Comparison of ENCODE assay signal across 12 mouse cellular contexts in the genomic region with DNA sequence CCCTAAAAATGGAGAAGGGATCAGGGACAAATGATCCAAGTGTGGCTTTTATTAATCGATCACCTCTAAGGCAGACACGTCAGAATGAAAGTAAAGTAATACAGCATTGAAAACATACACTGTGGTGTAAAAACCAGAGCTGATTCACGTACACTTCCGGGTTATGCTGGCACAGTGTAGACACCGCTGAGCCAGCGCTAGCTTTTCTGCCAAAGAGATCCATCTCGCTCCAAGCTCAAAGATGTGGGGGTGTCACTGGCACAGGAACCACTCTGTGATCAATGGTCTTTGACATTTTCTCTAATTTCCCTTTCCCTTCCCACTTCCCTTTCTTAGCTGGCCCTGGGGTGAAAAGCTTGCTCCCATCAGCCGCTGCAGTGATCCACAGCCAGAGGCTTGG.
DNase-seq lines count a peak whose midpoint lies in the region; ATAC-seq lines count a peak whose summit lies in the region.
"Had no signal": no experiment of that assay in that cellular context is flagged by ENCODE, and none has a peak within 500 bp of the region (broad histone marks: within the 10 kb centered on the region; RNA-seq: fewer than 3 reads in every experiment).

No protein-coding gene starts in this region.

- 69% methylated on average over 8 of the region's 8 CpGs for WGBS in forebrain, embryonic 14.5 days
- 72% methylated on average over 8 of the region's 8 CpGs for WGBS in hindbrain, embryonic 11.5 days
- 58% methylated on average over 8 of the region's 8 CpGs for WGBS in midbrain, embryonic 16.5 days

- peak; percentile 52; the same call in 1 of the 2 replicates for ATAC-seq in forebrain, embryonic 14.5 days
- ATAC-seq in hindbrain, embryonic 11.5 days (ENCODE audit: low FRiP score), result no peak
- ATAC-seq in midbrain, embryonic 16.5 days, result 0 out of 2 replicates have a peak, but pooled peaks have one; percentile 63
- ATAC-seq in activated CD4-positive, CD25-positive, alpha-beta regulatory T cell, adult 4 months, result no peak

- H3K4me1 ChIP-seq in forebrain, embryonic 14.5 days (ENCODE audit: control insufficient read depth, insufficient read depth, low read length), result peaks cover 4% of the 10 kb centered on the region; the same call in 1 of the 2 replicates
- H3K4me1 ChIP-seq in hindbrain, embryonic 11.5 days (replicated peaks; ENCODE audit: control insufficient read depth, insufficient read depth, low read length), result no peaks in the 10 kb centered on the region; the same call in 1 of the 2 replicates
- peaks cover 24% of the 10 kb centered on the region for H3K4me1 ChIP-seq in midbrain, embryonic 16.5 days (ENCODE audit: control insufficient read depth, insufficient read depth, low read length)
- H3K4me1 ChIP-seq: limb, embryonic 15.5 days had no signal

- no peaks in the 10 kb centered on the region for H3K36me3 ChIP-seq in forebrain, embryonic 14.5 days (ENCODE audit: control insufficient read depth, insufficient read depth, low read length)
- no peaks in the 10 kb centered on the region for H3K36me3 ChIP-seq in hindbrain, embryonic 11.5 days (ENCODE audit: control insufficient read depth, insufficient read depth, low read length)
- no peaks in the 10 kb centered on the region for H3K36me3 ChIP-seq in midbrain, embryonic 16.5 days (ENCODE audit: control insufficient read depth, insufficient read depth, low read length)
- H3K36me3 ChIP-seq: limb, embryonic 15.5 days had no signal

- DNase-seq in left cerebral cortex, postnatal 4 days, result peak; percentile 40
- no peak for DNase-seq in left cerebral cortex, adult 11 months (ENCODE audit: low spot score)
- DNase-seq in forebrain, embryonic 14.5 days (ENCODE audit: low spot score), result peak; percentile 45
- no peak for DNase-seq in hindbrain, embryonic 11.5 days (ENCODE audit: low spot score)
- DNase-seq in lung, postnatal 4 days, result no peak
- DNase-seq: heart, adult 11 months; kidney, adult 11 months; kidney, postnatal 36 days; thymus, postnatal 4 days had no signal

- intact Hi-C loops in left cerebral cortex, postnatal 4 days (cut with DNase I), result loop anchor here (10.0 kb wide), 1 partner anchor 183 kb away; no protein-coding TSS in a partner anchor

- no peaks in the 10 kb centered on the region for H3K27me3 ChIP-seq in forebrain, embryonic 14.5 days (replicated peaks; ENCODE audit: control insufficient read depth, insufficient read depth, low read length)
- H3K27me3 ChIP-seq in hindbrain, embryonic 11.5 days (ENCODE audit: control insufficient read depth, insufficient read depth, low read length), result no peaks in the 10 kb centered on the region
- no peaks in the 10 kb centered on the region for H3K27me3 ChIP-seq in midbrain, embryonic 16.5 days (ENCODE audit: control insufficient read depth, insufficient read depth, low read depth, low read length)

- no peak overlapping the region for H3K4me2 ChIP-seq in forebrain, embryonic 14.5 days (ENCODE audit: low read length)
- no peak overlapping the region for H3K4me2 ChIP-seq in hindbrain, embryonic 11.5 days (replicated peaks; ENCODE audit: low read depth, low read length)
- no peak overlapping the region for H3K4me2 ChIP-seq in midbrain, embryonic 16.5 days (ENCODE audit: low read length)
- H3K4me2 ChIP-seq: limb, embryonic 15.5 days had no signal

- peak overlapping the region; percentile 36; the same call in 1 of the 2 replicates for H3K27ac ChIP-seq in forebrain, embryonic 14.5 days (ENCODE audit: low read depth, low read length)
- H3K27ac ChIP-seq in hindbrain, embryonic 11.5 days (ENCODE audit: low read depth, low read length), result 0 out of 2 replicates have a peak overlapping the region, but pooled peaks have one; percentile 47
- H3K27ac ChIP-seq in midbrain, embryonic 16.5 days (ENCODE audit: low read length), result peak overlapping the region; percentile 45
- H3K27ac ChIP-seq: limb, embryonic 15.5 days had no signal

- no peaks in the 10 kb centered on the region for H3K9me3 ChIP-seq in forebrain, embryonic 14.5 days (replicated peaks; ENCODE audit: control insufficient read depth, low read length)
- no peaks in the 10 kb centered on the region for H3K9me3 ChIP-seq in hindbrain, embryonic 11.5 days (ENCODE audit: control insufficient read depth, low read length)
- H3K9me3 ChIP-seq in midbrain, embryonic 16.5 days (replicated peaks; ENCODE audit: control insufficient read depth, low read length, poor library complexity, severe bottlenecking), result no peaks in the 10 kb centered on the region
- H3K9me3 ChIP-seq: limb, embryonic 15.5 days had no signal

- no peak overlapping the region for H3K9ac ChIP-seq in forebrain, embryonic 14.5 days (ENCODE audit: low read length)
- H3K9ac ChIP-seq in hindbrain, embryonic 11.5 days (ENCODE audit: low read depth, low read length), result no peak overlapping the region
- H3K9ac ChIP-seq in midbrain, embryonic 16.5 days (ENCODE audit: low read depth, low read length), result no peak overlapping the region
- H3K9ac ChIP-seq: limb, embryonic 15.5 days had no signal

- H3K4me3 ChIP-seq in forebrain, embryonic 14.5 days (ENCODE audit: low read depth, low read length), result no peak overlapping the region
- no peak overlapping the region for H3K4me3 ChIP-seq in hindbrain, embryonic 11.5 days (ENCODE audit: low read depth, low read length)
- no peak overlapping the region for H3K4me3 ChIP-seq in midbrain, embryonic 16.5 days (ENCODE audit: low read depth, low read length)
- H3K4me3 ChIP-seq: limb, embryonic 15.5 days had no signal

Comparison
In these comparisons a context has a peak if more than half of its experiments do, and no peak if none do; other contexts are left out.
1. DNase-seq: peak in left cerebral cortex, postnatal 4 days (single experiment) and forebrain, embryonic 14.5 days (single experiment); none in left cerebral cortex, adult 11 months (single experiment), hindbrain, embryonic 11.5 days (single experiment) and lung, postnatal 4 days (0 of 2).
2. ATAC-seq: peak in forebrain, embryonic 14.5 days (single experiment) and midbrain, embryonic 16.5 days (single experiment); none in hindbrain, embryonic 11.5 days (single experiment) and activated CD4-positive, CD25-positive, alpha-beta regulatory T cell, adult 4 months (single experiment).
3. Peak in every context shown above with its lines, with median percentiles within 50 percentile points of each other: H3K27ac ChIP-seq.